Mouse (Mus musculus): ENCODE data around the gene Ndufab1. TPM values are rescaled to one million over a fixed set of nuclear protein-coding genes. Genes with fewer than 3 reads are reported as not detected.
A peak's percentile ranks its signal among the peaks of the same experiment; 100 is the strongest.

Ndufab1 gene
- polyA plus RNA-seq, 1 experiment from 2014 or later = 1,058 TPM

DNA sequence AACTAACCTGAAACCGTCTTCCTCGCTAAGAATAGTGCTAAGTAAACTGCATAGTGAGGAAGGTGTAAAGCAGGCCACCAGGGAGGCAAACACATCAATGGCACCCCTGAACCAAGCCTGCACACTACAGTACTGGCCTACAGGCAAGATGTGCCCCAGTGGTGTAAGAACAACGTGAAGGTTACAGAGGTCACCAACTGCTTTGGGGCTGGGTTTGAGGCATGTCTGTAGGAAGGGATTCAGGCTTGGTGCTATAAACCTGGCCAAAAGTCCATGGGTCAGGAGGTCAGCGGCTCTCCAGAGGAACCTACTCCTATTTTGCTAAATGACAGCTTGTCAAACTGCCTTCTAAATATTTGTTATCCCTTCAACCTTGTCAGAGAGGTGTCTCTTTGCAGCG, 45.1 kb downstream of the Ndufab1 start:
- Histone ChIP-seq H3K27me3 (ENCODE audit: insufficient read depth, poor library complexity, severe bottlenecking) (no peaks in the 10 kb centered on the region), H3K4me3 (no peak overlapping the region), H3K9me3 (no peaks in the 10 kb centered on the region), H3K4me1 (no peaks in the 10 kb centered on the region), H3K36me3 (peaks cover 70% of the 10 kb centered on the region), H3K27ac (no peak overlapping the region)
- WGBS = 87% methylated on average over 5 of the region's 5 CpGs
- no peak for DNase-seq (ENCODE audit: low spot score)

- no peaks in the 10 kb centered on the region for H3K27me3 ChIP-seq (ENCODE audit: insufficient read depth, poor library complexity, severe bottlenecking)
- no peak overlapping the region for H3K27ac ChIP-seq
- no peaks in the 10 kb centered on the region for H3K9me3 ChIP-seq
- WGBS = 74% methylated on average over 1 of the region's 1 CpGs
- peaks cover 33% of the 10 kb centered on the region for H3K4me1 ChIP-seq
- peaks cover 59% of the 10 kb centered on the region for H3K36me3 ChIP-seq
- H3K4me3 ChIP-seq = no peak overlapping the region
- DNase-seq (ENCODE audit: low spot score) = no peak
Measured at GRCm38 (mm10) chr7:122050834-122051233, 50.9 kb downstream of the Ndufab1 start.

GRCm38 (mm10) chr7:122048191-122048590, 53.5 kb downstream of the Ndufab1 start:
- Histone ChIP-seq H3K4me3 (no peak overlapping the region), H3K4me1 (peaks cover 49% of the 10 kb centered on the region), H3K27ac (peak overlapping the region; percentile 87; the same call in 1 of the 2 replicates), H3K27me3 (ENCODE audit: insufficient read depth, poor library complexity, severe bottlenecking) (no peaks in the 10 kb centered on the region), H3K9me3 (no peaks in the 10 kb centered on the region), H3K36me3 (peaks cover 47% of the 10 kb centered on the region)
- WGBS = 90% methylated on average over 9 of the region's 9 CpGs
- DNase-seq (ENCODE audit: low spot score) = no peak

- H3K27ac ChIP-seq = peak overlapping the region; percentile 87
- WGBS = 29% methylated on average over 2 of the region's 2 CpGs
- H3K4me1 ChIP-seq = peaks cover 49% of the 10 kb centered on the region
- no peak for DNase-seq (ENCODE audit: low spot score)
- peak overlapping the region; percentile 32; the same call in 1 of the 2 replicates for H3K4me3 ChIP-seq
- no peaks in the 10 kb centered on the region for H3K27me3 ChIP-seq (ENCODE audit: insufficient read depth, poor library complexity, severe bottlenecking)
- no peaks in the 10 kb centered on the region for H3K9me3 ChIP-seq
- H3K36me3 ChIP-seq = peaks cover 49% of the 10 kb centered on the region
Measured at GRCm38 (mm10) chr7:122046813-122047212, 54.9 kb downstream of the Ndufab1 start.

GRCm38 (mm10) chr7:122045711-122046110, 56.0 kb downstream of the Ndufab1 start:
- no peak for DNase-seq (ENCODE audit: low spot score)
- no peaks in the 10 kb centered on the region for H3K27me3 ChIP-seq (ENCODE audit: insufficient read depth, poor library complexity, severe bottlenecking)
- WGBS = 33% methylated on average over 1 of the region's 1 CpGs
- H3K4me3 ChIP-seq = peak overlapping the region; percentile 32
- peaks cover 51% of the 10 kb centered on the region for H3K36me3 ChIP-seq
- H3K9me3 ChIP-seq = no peaks in the 10 kb centered on the region
- peak overlapping the region; percentile 87 for H3K27ac ChIP-seq
- peaks cover 49% of the 10 kb centered on the region for H3K4me1 ChIP-seq

GRCm38 (mm10) chr7:122045181-122045634, 56.5 kb downstream of the Ndufab1 start:
- H3K27ac ChIP-seq = peak overlapping the region; percentile 87
- H3K36me3 ChIP-seq = peaks cover 53% of the 10 kb centered on the region
- H3K9me3 ChIP-seq = no peaks in the 10 kb centered on the region
- DNase-seq (ENCODE audit: low spot score) = no peak
- H3K27me3 ChIP-seq (ENCODE audit: insufficient read depth, poor library complexity, severe bottlenecking) = no peaks in the 10 kb centered on the region
- H3K4me3 ChIP-seq = peak overlapping the region; percentile 32; the same call in 1 of the 2 replicates
- H3K4me1 ChIP-seq = peaks cover 49% of the 10 kb centered on the region
- 44% methylated on average over 4 of the region's 4 CpGs for WGBS

- Histone ChIP-seq H3K9me3 (no peaks in the 10 kb centered on the region), H3K27ac (peak overlapping the region; percentile 87), H3K4me1 (peaks cover 48% of the 10 kb centered on the region), H3K36me3 (peaks cover 64% of the 10 kb centered on the region), H3K4me3 (peak overlapping the region; percentile 3), H3K27me3 (ENCODE audit: insufficient read depth, poor library complexity, severe bottlenecking) (no peaks in the 10 kb centered on the region)
- no peak for DNase-seq (ENCODE audit: low spot score)
- 81% methylated on average over 8 of the region's 8 CpGs for WGBS
Measured at GRCm38 (mm10) chr7:122044106-122044505, 57.6 kb downstream of the Ndufab1 start.

Other genes with a start within 250 kb of the Ndufab1 start
- 0.30 TPM in 1 of 2 replicates, not detected in the other for gene Scnn1b, start 236.8 kb downstream of the Ndufab1 start, polyA plus RNA-seq (2016; fragmentation: Nextera tagmentation; extraction: Ambion mirVana)
- gene Cog7, start 120.2 kb downstream of the Ndufab1 start, polyA plus RNA-seq (2016; fragmentation: Nextera tagmentation; extraction: Ambion mirVana) = 20.0 and 22.4 TPM in 2 replicates
- 93.6 and 114 TPM in 2 replicates for gene Gga2, start 80.7 kb downstream of the Ndufab1 start, polyA plus RNA-seq (2016; fragmentation: Nextera tagmentation; extraction: Ambion mirVana)
- 60.3 and 81.0 TPM in 2 replicates for gene Ubfd1, start 34.7 kb downstream of the Ndufab1 start, polyA plus RNA-seq (2016; fragmentation: Nextera tagmentation; extraction: Ambion mirVana)
- 21.5 and 29.1 TPM in 2 replicates for gene Ears2, start 34.6 kb downstream of the Ndufab1 start, polyA plus RNA-seq (2016; fragmentation: Nextera tagmentation; extraction: Ambion mirVana)
- 13.4 and 17.9 TPM in 2 replicates for gene Palb2, start 31.1 kb upstream of the Ndufab1 start, polyA plus RNA-seq (2016; fragmentation: Nextera tagmentation; extraction: Ambion mirVana)
- gene Dctn5, start 31.2 kb upstream of the Ndufab1 start, polyA plus RNA-seq (2016; fragmentation: Nextera tagmentation; extraction: Ambion mirVana) = 83.4 and 102 TPM in 2 replicates
- 143 and 172 TPM in 2 replicates for gene Plk1, start 57.6 kb upstream of the Ndufab1 start, polyA plus RNA-seq (2016; fragmentation: Nextera tagmentation; extraction: Ambion mirVana)
- gene Ern2, start 84.3 kb upstream of the Ndufab1 start, polyA plus RNA-seq (2016; fragmentation: Nextera tagmentation; extraction: Ambion mirVana) = not detected in 2 replicates
- 0.18 TPM in 1 of 2 replicates, not detected in the other for gene Chp2, start 117.6 kb upstream of the Ndufab1 start, polyA plus RNA-seq (2016; fragmentation: Nextera tagmentation; extraction: Ambion mirVana)
- 13.3 and 14.3 TPM in 2 replicates for gene Prkcb, start 186.9 kb upstream of the Ndufab1 start, polyA plus RNA-seq (2016; fragmentation: Nextera tagmentation; extraction: Ambion mirVana)